Mouse (Mus musculus) neural tube, embryonic 12.5 days (tissue): Measurements from ENCODE around the gene Abca3. TPM values are rescaled to one million over a fixed set of nuclear protein-coding genes. Genes with fewer than 3 reads are reported as not detected.
A peak's percentile ranks its signal among the peaks of the same experiment; 100 is the strongest.

Experiments
- ATAC-seq: fragments of 200-750 bp; cut with Nextera tagmentation; 2 replicates; pipeline ENCODE4 v1.8.0; 2017; ENCODE audit warnings: low read depth, mild to moderate bottlenecking, moderate TSS enrichment, moderate library complexity; ENCODE audit not compliant: low FRiP score
- H3K27ac ChIP-seq: fragments of 300-500 bp; sonication (generic); 2 replicates; pipeline ENCODE4 v1.5.1; 2016
- H3K27me3 ChIP-seq: fragments of 300-500 bp; sonication (generic); replicated peaks from 2 replicates; pipeline ENCODE4 v1.6.1; 2016; ENCODE audit warnings: mild to moderate bottlenecking
- H3K36me3 ChIP-seq: fragments of 300-500 bp; sonication (generic); 2 replicates; pipeline ENCODE4 v1.6.1; 2016; ENCODE audit warnings: mild to moderate bottlenecking
- H3K4me1 ChIP-seq: fragments of 300-500 bp; sonication (generic); 2 replicates; pipeline ENCODE4 v1.6.1; 2016
- H3K4me2 ChIP-seq: fragments of 300-500 bp; sonication (generic); replicated peaks from 2 replicates; pipeline ENCODE4 v1.6.1; 2016; ENCODE audit warnings: mild to moderate bottlenecking
- H3K4me3 ChIP-seq: fragments of 300-500 bp; sonication (generic); 2 replicates; pipeline ENCODE4 v1.5.1; 2016
- H3K9ac ChIP-seq: fragments of 300-500 bp; sonication (generic); 2 replicates; pipeline ENCODE4 v1.6.1; 2016; ENCODE audit warnings: mild to moderate bottlenecking
- H3K9me3 ChIP-seq: fragments of 300-500 bp; sonication (generic); 2 replicates; pipeline ENCODE4 v1.6.1; 2016; ENCODE audit warnings: mild to moderate bottlenecking
- WGBS: fragments of 180-500 bp; shearing (Covaris S2); methylation state at CpG from one replicate; pipeline ENCODE4 v1.1.7; 2016; 5-methylcytosine and 5-hydroxymethylcytosine counted together
- polyA plus RNA-seq: library from polyadenylated mRNA; unstranded; fragments of >200 nt; fragmentation: Nextera tagmentation; extraction: Ambion mirVana; gene quantifications from 2 replicates; pipeline ENCODE4 v1.2.1, GENCODE M21; 2016

Abca3 gene
- polyA plus RNA-seq, 1 experiment from 2014 or later: 25.8 TPM

DNA sequence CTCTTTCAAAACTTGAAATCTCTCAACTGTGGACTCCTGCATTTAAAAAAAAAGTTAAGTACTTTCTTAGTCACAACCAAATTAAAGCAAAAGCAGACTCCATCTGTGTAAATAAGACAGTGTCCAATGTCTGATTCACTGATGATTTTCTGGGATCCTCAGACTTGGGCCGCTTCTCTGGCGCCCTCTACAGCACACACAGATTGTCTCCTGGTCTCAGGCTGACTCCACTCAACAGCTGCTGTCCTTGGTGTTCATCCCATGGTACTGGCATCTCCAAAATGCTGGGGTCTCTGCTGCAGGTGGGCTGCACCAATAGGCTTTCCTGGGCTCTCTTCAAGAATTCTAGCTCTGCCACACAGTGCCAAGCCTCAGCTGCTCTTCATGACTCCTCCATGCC is 38.1 kb downstream of the Abca3 start:
- 4% methylated on average over 2 of the region's 2 CpGs for WGBS
- Histone ChIP-seq H3K27me3 (no peaks in the 10 kb centered on the region), H3K4me1 (no peaks in the 10 kb centered on the region), H3K9me3 (no peaks in the 10 kb centered on the region), H3K36me3 (peaks cover 50% of the 10 kb centered on the region), H3K4me3 (no peak overlapping the region), H3K4me2 (no peak overlapping the region), H3K9ac (no peak overlapping the region), H3K27ac (no peak overlapping the region)
- no peak for ATAC-seq

DNA sequence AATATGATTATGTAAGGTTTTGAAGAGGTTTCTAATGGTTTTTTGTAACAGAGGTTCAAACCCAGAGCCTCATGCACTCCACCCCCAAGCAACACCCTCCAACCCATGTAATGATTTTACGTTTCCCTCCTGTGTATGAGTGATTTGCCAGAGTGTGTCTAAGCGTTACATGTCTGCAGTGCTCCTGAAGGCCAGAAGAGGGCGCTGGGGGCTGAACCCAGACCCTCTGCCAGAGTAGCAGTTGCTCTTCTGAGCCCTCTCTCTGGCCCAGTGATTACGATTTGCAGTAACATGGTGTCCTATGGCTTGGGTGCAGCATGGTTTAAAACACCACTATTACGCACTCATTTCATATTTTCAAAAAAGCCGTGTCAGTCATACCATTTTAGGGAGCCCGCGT is 39.4 kb downstream of the Abca3 start:
- no peaks in the 10 kb centered on the region for H3K27me3 ChIP-seq
- no peak overlapping the region for H3K27ac ChIP-seq
- no peak overlapping the region for H3K4me3 ChIP-seq
- H3K36me3 ChIP-seq: peaks cover 39% of the 10 kb centered on the region
- no peak for ATAC-seq
- H3K4me2 ChIP-seq: no peak overlapping the region
- H3K9me3 ChIP-seq: no peaks in the 10 kb centered on the region
- H3K9ac ChIP-seq: no peak overlapping the region
- 69% methylated on average over 8 of the region's 8 CpGs for WGBS
- no peaks in the 10 kb centered on the region for H3K4me1 ChIP-seq

DNA sequence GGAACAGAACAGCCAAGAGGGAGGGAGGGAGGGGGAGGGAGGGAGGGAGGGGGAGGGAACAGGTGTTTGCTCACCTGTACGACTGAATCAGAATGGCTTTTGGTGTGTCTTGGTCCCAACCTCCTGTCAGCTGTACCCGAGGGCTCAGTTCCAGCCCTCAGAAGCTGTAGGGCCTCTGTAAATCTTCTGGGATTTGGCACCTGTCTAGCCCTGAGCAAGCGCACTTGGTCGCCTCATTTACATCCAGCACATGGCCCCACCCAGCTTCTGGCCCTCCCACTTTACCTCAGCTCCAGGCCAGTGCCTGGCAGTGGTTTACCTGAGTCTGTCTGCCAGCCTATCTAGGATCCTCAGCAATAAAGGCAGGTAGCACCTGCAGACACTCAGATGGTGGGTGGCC is 41.8 kb downstream of the Abca3 start:
- Histone ChIP-seq H3K4me2 (no peak overlapping the region), H3K27me3 (no peaks in the 10 kb centered on the region), H3K9ac (no peak overlapping the region), H3K36me3 (peaks cover 39% of the 10 kb centered on the region), H3K4me3 (no peak overlapping the region), H3K27ac (no peak overlapping the region), H3K9me3 (no peaks in the 10 kb centered on the region), H3K4me1 (no peaks in the 10 kb centered on the region)
- no peak for ATAC-seq
- WGBS: 55% methylated on average over 3 of the region's 4 CpGs

DNA sequence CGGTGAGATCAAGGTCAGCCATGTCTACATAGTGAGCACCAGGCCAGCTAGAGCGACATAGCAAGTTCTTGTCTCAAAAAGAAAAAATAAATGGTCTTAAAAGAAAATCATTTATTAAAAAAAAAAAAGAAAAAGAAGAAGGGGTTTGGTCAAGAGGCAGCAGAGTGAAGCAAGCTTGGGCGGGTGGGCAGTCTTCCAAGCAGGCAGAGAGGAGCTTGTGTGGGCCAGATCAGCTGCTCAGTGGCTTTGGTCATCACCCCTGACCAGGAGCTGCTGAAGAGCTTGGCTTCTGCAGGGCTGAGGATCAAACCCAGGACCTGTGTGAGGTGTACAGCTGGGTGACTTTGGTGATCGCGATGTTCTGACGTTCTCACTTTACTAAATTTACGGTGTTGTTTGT is 42.7 kb downstream of the Abca3 start:
- H3K4me1 ChIP-seq: no peaks in the 10 kb centered on the region
- H3K4me3 ChIP-seq: no peak overlapping the region
- H3K4me2 ChIP-seq: no peak overlapping the region
- no peak overlapping the region for H3K27ac ChIP-seq
- WGBS: 88% methylated on average over 7 of the region's 7 CpGs
- no peak for ATAC-seq
- peaks cover 41% of the 10 kb centered on the region for H3K36me3 ChIP-seq
- H3K27me3 ChIP-seq: no peaks in the 10 kb centered on the region
- H3K9me3 ChIP-seq: no peaks in the 10 kb centered on the region
- no peak overlapping the region for H3K9ac ChIP-seq

DNA sequence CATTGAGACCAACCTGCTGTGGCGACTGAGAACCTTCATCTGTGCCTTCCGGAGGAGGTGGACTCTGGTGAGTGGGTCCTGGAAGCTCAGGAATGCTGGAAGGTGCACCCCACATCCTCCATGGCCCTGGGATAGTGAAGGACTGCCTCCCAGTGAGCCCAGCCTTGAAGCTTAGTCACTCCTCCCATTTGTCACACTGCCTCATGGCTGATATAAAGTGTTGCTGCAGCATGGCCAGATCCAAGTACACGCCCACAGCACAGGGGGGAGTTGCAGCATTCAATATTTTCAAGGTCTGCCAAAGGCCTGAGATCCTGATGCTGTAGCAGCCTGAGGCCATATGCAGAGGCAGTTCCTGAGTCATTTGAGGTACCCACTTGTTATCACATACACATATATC is 50.6 kb downstream of the Abca3 start:
- H3K36me3 ChIP-seq: peaks cover 85% of the 10 kb centered on the region

DNA sequence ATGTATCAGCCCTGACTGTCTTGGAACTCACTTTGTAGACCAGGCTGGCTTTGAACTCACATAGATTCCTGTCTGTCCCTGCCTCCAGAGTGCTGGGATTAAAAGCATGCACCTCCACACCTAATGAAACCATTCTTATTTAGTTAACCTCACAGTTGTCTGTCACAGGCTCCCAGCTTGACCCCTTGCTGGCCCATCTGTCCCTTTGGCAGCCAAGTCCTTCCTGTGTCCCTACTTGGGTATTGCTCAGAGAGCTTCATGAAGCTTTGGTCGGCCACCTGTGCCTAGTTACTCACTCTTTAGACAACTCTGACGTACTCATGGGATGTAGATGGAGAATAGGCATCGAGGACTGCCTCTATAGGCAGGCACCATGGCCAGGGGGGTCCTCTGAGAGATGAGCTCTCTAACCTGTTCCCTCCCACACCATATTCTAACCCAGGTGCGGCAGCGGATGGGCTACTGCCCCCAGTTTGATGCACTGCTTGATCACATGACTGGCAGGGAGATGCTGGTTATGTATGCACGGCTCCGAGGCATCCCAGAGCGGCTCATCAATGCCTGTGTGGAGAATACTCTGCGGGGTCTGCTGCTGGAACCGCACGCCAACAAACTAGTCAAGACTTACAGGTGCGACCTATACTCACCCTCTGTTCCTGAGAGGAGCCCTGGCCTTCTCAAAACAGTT is 55.5 kb downstream of the Abca3 start:
- WGBS: 87% methylated on average over 12 of the region's 12 CpGs
- Histone ChIP-seq H3K9me3 (no peaks in the 10 kb centered on the region), H3K27me3 (no peaks in the 10 kb centered on the region), H3K36me3 (peaks cover 81% of the 10 kb centered on the region), H3K9ac (no peak overlapping the region), H3K4me3 (no peak overlapping the region), H3K4me2 (no peak overlapping the region), H3K4me1 (no peaks in the 10 kb centered on the region), H3K27ac (no peak overlapping the region)
- no peak for ATAC-seq

More for the DNA sequence above, 50.6 kb downstream of the Abca3 start:
- H3K9ac ChIP-seq: no peak overlapping the region
- no peak overlapping the region for H3K4me2 ChIP-seq
- no peaks in the 10 kb centered on the region for H3K4me1 ChIP-seq
- no peak overlapping the region for H3K4me3 ChIP-seq
- H3K9me3 ChIP-seq: no peaks in the 10 kb centered on the region
- ATAC-seq: no peak
- no peak overlapping the region for H3K27ac ChIP-seq
- no peaks in the 10 kb centered on the region for H3K27me3 ChIP-seq
- 83% methylated on average over 3 of the region's 3 CpGs for WGBS

DNA sequence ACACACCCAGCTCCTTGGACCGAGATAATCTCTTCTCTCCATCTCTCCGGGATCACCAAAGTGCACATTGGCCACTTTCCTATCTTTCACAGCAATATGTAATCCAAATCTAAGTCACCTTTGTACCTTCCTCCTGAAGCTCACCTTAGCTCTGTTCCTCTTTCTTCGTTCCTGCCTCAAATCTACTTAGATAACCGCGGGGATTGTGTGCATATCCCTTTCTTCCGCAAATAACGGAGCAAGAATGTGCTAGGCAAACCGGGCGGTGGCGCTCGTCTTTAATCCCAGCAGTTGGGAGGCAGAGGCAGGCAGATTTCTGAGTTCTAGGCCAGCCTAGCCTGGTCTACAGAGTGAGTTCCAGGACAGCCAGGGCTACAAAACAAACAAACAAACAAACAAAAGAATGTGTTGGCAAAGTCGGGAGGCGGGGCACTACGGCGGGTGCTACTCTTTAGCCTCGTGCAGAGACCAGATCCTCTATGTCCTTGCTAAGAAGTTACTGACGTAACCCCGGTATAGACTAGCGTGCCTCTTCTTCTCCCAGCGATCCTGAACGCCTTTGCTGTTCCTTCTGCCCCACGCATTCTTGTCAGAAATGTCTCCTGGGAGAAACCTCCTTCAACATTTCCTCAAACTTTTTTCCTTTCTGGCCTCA is 61.9 kb downstream of the Abca3 start:
- H3K4me3 ChIP-seq: peak overlapping the region; percentile 89
- H3K9me3 ChIP-seq: no peaks in the 10 kb centered on the region
- peaks cover 48% of the 10 kb centered on the region for H3K36me3 ChIP-seq
- peak; percentile 49; the same call in 1 of the 2 replicates for ATAC-seq
- peak overlapping the region; percentile 96 for H3K4me2 ChIP-seq
- H3K9ac ChIP-seq: peak overlapping the region; percentile 60
- 0 out of 2 replicates have a peak overlapping the region, but pooled peaks have one; percentile 20 for H3K27ac ChIP-seq
- peaks cover 21% of the 10 kb centered on the region for H3K4me1 ChIP-seq
- H3K27me3 ChIP-seq: no peaks in the 10 kb centered on the region
- 32% methylated on average over 22 of the region's 22 CpGs for WGBS

DNA sequence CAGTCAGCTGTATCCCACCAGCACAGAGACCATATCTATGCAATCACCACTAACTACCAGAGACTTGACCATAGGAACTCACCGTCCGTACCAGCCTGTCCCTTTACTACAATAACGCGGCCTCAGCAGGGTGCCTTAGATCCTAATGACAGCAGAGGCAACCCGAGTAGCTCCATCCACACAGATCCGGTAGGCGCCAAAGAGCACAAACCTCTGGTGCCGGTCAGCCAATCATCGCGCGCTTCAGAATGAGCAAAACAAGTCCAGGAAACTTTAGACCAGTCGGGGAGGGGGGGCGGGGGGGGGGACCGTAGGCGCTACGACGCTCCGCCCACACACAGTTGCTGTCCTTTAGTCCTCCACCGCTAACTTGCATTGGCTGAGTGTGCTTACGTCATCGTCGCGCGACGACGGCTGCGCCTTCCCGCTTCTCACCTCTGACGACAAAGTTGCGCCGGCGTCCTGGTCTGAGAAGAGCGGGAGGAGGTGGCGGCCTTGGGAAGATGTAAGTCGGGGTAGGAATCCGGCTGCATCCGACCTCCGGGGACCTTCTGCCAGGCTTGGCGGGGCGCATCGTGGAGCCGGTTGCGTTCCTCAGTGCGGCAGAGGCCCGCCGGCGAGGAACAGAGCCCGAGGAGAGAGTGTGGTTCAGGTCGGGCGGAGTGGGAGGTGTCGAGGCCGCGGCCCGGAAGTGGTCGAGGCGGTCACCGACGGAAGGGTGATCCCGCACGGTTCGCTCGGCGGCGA is 62.7 kb downstream of the Abca3 start, which contains the start of gene Rnps1:
TSS of gene Rnps1 (plus strand) at position 336 of the 747 bp plus-strand sequence.
- Histone ChIP-seq H3K27me3 (no peaks in the 10 kb centered on the region), H3K9me3 (no peaks in the 10 kb centered on the region), H3K36me3 (peaks cover 48% of the 10 kb centered on the region), H3K4me3 (peak within 1 kb of the TSS; percentile 89), H3K9ac (peak within 1 kb of the TSS; percentile 90), H3K27ac (peak within 1 kb of the TSS; percentile 82), H3K4me1 (peaks cover 21% of the 10 kb centered on the region), H3K4me2 (peak within 1 kb of the TSS; percentile 96)
- WGBS: under 1% methylated on average over 64 of the region's 64 CpGs
- peak; percentile 96 for ATAC-seq

DNA sequence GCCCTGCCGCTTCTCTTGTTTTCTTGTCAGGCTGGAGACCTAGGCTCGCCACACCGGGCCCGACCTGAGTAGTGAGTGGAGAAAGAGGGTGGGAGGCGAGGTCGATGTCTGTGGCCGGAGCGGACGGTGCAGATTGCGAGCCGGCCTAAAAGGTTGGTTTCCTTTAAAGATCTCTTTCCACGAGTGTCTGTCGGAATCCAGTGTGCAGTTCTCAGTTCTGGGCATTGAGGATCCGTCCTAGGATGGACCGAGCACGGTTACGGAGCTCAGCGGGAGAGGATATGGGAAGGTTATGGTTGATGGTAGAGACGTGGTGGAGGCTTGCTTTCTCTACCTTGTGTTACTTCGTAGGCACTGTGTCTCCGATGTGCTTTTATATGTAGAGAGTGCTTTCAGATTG is 63.3 kb downstream of the Abca3 start:
- Histone ChIP-seq H3K9ac (peak overlapping the region; percentile 90), H3K4me3 (peak overlapping the region; percentile 89), H3K27me3 (no peaks in the 10 kb centered on the region), H3K4me1 (peaks cover 21% of the 10 kb centered on the region), H3K36me3 (peaks cover 48% of the 10 kb centered on the region), H3K27ac (peak overlapping the region; percentile 82; the same call in 1 of the 2 replicates), H3K4me2 (peak overlapping the region; percentile 96), H3K9me3 (no peaks in the 10 kb centered on the region)
- WGBS: under 1% methylated on average over 21 of the region's 21 CpGs
- ATAC-seq: no peak; the same call in 1 of the 2 replicates

DNA sequence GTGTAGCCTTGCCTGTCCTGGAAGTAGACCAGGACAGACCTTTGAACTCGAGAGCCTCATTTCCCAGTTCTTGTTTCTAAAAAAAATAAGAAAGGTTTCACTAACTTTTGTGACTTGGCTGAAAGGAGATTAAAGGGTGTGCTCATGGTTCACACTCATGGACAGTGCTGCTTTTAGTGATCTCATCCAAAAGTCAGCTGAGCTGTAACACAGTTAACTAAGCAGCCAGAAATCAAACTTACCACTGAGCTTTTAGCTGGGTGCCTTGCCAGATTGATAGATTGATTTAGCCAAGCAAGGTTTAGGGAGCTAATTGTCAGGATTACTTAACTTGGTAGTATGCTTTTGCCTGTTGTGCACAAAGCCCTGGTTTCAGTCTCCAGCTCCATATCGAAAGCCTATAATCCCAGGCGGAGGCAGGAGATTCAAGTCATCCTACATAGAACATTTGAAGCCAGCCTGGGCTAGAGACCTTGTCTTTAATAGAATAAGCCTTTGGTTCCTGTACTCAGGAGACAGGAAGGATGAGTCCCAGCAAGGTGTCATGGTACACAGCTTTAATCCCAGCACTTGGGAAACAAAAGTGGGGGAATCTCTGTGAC is 64.4 kb downstream of the Abca3 start:
- Histone ChIP-seq H3K27ac (no peak overlapping the region), H3K4me1 (peaks cover 21% of the 10 kb centered on the region), H3K36me3 (peaks cover 51% of the 10 kb centered on the region), H3K4me3 (no peak overlapping the region), H3K9ac (peak overlapping the region; percentile 90; the same call in 1 of the 2 replicates), H3K9me3 (no peaks in the 10 kb centered on the region), H3K4me2 (peak overlapping the region; percentile 96), H3K27me3 (no peaks in the 10 kb centered on the region)
- WGBS: 91% methylated on average over 3 of the region's 3 CpGs
- no peak for ATAC-seq

DNA sequence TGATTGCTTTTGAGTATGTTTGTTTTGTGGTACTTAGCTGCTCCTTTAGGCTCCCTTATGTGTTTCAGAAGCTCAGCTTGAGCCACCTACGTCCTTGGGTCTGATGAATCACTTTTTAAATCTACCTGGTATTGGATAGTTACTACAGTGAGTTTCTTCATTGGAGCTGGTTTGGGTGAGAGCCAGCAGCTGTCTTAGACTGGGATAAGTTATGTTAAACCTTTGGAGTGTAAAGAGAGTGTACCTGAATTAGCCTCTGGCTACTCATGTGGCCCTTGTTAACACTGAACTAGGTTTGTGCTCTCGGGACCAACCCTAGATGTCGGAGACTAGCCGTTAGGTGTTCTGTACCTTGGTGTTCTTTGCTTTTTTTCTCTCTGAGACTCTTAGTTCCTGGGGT is 71.4 kb downstream of the Abca3 start:
- Histone ChIP-seq H3K4me1 (peaks cover 6% of the 10 kb centered on the region), H3K9ac (no peak overlapping the region), H3K27ac (no peak overlapping the region), H3K4me3 (no peak overlapping the region), H3K27me3 (no peaks in the 10 kb centered on the region), H3K4me2 (no peak overlapping the region), H3K9me3 (no peaks in the 10 kb centered on the region), H3K36me3 (peaks cover 69% of the 10 kb centered on the region)
- ATAC-seq: no peak
- WGBS: 92% methylated on average over 4 of the region's 4 CpGs

DNA sequence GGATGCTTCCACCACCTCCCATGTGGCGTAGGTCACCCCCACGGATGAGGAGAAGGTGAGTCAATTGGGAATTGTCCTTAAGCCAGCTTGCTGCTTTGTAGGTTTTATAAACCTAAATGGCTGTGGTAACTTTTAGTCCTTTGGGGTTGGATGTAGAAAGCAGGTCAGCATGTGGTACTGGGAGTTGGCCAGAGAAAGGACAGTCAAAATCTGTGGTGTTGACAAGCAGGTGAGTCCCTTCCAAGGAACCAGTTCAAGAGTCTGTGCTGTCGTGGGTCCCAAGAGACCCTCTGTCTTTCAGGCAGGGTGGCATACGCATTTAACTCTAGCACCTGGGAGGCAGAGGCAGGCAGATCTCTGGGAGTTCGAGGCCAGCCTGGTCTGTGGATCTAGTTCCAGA is 72.7 kb downstream of the Abca3 start:
- 93% methylated on average over 5 of the region's 5 CpGs for WGBS
- H3K4me1 ChIP-seq: peaks cover 6% of the 10 kb centered on the region
- peaks cover 55% of the 10 kb centered on the region for H3K36me3 ChIP-seq
- H3K27ac ChIP-seq: no peak overlapping the region
- no peak overlapping the region for H3K9ac ChIP-seq
- no peaks in the 10 kb centered on the region for H3K9me3 ChIP-seq
- ATAC-seq: no peak
- no peaks in the 10 kb centered on the region for H3K27me3 ChIP-seq
- H3K4me3 ChIP-seq: no peak overlapping the region
- H3K4me2 ChIP-seq: no peak overlapping the region
